Mouse (Mus musculus) kidney, postnatal 0 days (tissue): Measurements from ENCODE around the gene Cyth1. TPM values are rescaled to one million over a fixed set of nuclear protein-coding genes. Genes with fewer than 3 reads are reported as not detected.

Experiments used
- ATAC-seq: fragments of 200-750 bp; cut with Nextera tagmentation; replicated peaks from 2 replicates; pipeline ENCODE4 v1.8.0; 2017; ENCODE audit warnings: low read depth, moderate number of reproducible peaks, moderate TSS enrichment, moderate library complexity; ENCODE audit not compliant: low FRiP score
- DNase-seq: peaks from one replicate; pipeline ENCODE4 v3.0.0-alpha.2; 2016; ENCODE audit warnings: low spot score
- H3K27ac ChIP-seq: fragments of 300-500 bp; sonication (generic); 2 replicates; pipeline ENCODE4 v1.5.1; 2014; ENCODE audit warnings: mild to moderate bottlenecking
- H3K27me3 ChIP-seq: fragments of 300-500 bp; sonication (generic); 2 replicates; pipeline ENCODE4 v1.6.1; 2014; ENCODE audit warnings: low read length, mixed read lengths; ENCODE audit not compliant: insufficient read depth
- H3K36me3 ChIP-seq: fragments of 300-500 bp; sonication (generic); 2 replicates; pipeline ENCODE4 v1.6.1; 2014; ENCODE audit warnings: low read length, mixed read lengths; ENCODE audit not compliant: insufficient read depth
- H3K4me1 ChIP-seq: fragments of 300-500 bp; sonication (generic); replicated peaks from 2 replicates; pipeline ENCODE4 v1.6.1; 2014; ENCODE audit warnings: antibody characterized with exemption, low read length, mixed read lengths; ENCODE audit not compliant: insufficient read depth
- H3K4me2 ChIP-seq: fragments of 300-500 bp; sonication (generic); 2 replicates; pipeline ENCODE4 v1.6.1; 2014; ENCODE audit warnings: mild to moderate bottlenecking, low read length, moderate library complexity, mixed read lengths
- H3K4me3 ChIP-seq: fragments of 300-500 bp; sonication (generic); replicated peaks from 2 replicates; pipeline ENCODE4 v1.5.1; 2014; ENCODE audit warnings: low read depth, low read length
- H3K9ac ChIP-seq: fragments of 300-500 bp; sonication (generic); 2 replicates; pipeline ENCODE4 v1.6.1; 2014; ENCODE audit warnings: low read depth, low read length
- H3K9me3 ChIP-seq: fragments of 300-500 bp; sonication (generic); replicated peaks from 2 replicates; pipeline ENCODE4 v1.6.1; 2016; ENCODE audit warnings: low read length, inconsistent platforms, mixed read lengths
- CTCF ChIP-seq: IDR thresholded peaks from 2 replicates; pipeline ENCODE4 v1.5.1; 2016; ENCODE audit warnings: antibody characterized with exemption, low read depth, mild to moderate bottlenecking, moderate library complexity
- WGBS: fragments of 180-500 bp; shearing (Covaris S2); extraction: QIAGEN DNeasy Blood & Tissue Kit; methylation state at CpG from one replicate; pipeline ENCODE4 v1.1.7; 2014; 5-methylcytosine and 5-hydroxymethylcytosine counted together
- polyA plus RNA-seq: library from polyadenylated mRNA; unstranded; fragments of >200 nt; fragmentation: Nextera tagmentation; extraction: Ambion mirVana; gene quantifications from 2 replicates; pipeline ENCODE4 v1.2.1, GENCODE M21; 2015

The Cyth1 gene
- polyA plus RNA-seq, 1 experiment from 2014 or later: 17.3 TPM

GRCm38 (mm10) chr11:118178236-118178635 lies 70.2 kb downstream of the Cyth1 start:
- Histone ChIP-seq H3K27ac (no peak overlapping the region), H3K4me2 (no peak overlapping the region), H3K27me3 (no peaks in the 10 kb centered on the region), H3K36me3 (peaks cover 55% of the 10 kb centered on the region), H3K9me3 (no peaks in the 10 kb centered on the region), H3K4me3 (no peak overlapping the region), H3K4me1 (no peaks in the 10 kb centered on the region), H3K9ac (no peak overlapping the region)
- no peak for TF ChIP-seq CTCF
- ATAC-seq (no peak), DNase-seq (no peak)
- 94% methylated on average over 5 of the region's 5 CpGs for WGBS

- DNase-seq (no peak), ATAC-seq (no peak)
- WGBS: 81% methylated on average over 7 of the region's 7 CpGs
- H3K9ac ChIP-seq: no peak overlapping the region
- TF ChIP-seq CTCF: no peak
- H3K4me2 ChIP-seq: no peak overlapping the region
- peaks cover 43% of the 10 kb centered on the region for H3K36me3 ChIP-seq
- H3K4me1 ChIP-seq: no peaks in the 10 kb centered on the region
- H3K27me3 ChIP-seq: no peaks in the 10 kb centered on the region
- H3K27ac ChIP-seq: no peak overlapping the region
- H3K9me3 ChIP-seq: no peaks in the 10 kb centered on the region
- H3K4me3 ChIP-seq: no peak overlapping the region
Measured at GRCm38 (mm10) chr11:118174752-118175151, 73.6 kb downstream of the Cyth1 start.

GRCm38 (mm10) chr11:118172768-118173167 lies 75.6 kb downstream of the Cyth1 start:
- Histone ChIP-seq H3K4me1 (no peaks in the 10 kb centered on the region), H3K9me3 (no peaks in the 10 kb centered on the region), H3K27me3 (no peaks in the 10 kb centered on the region), H3K36me3 (peaks cover 42% of the 10 kb centered on the region), H3K27ac (no peak overlapping the region), H3K4me2 (no peak overlapping the region), H3K4me3 (no peak overlapping the region), H3K9ac (no peak overlapping the region)
- WGBS: 81% methylated on average over 5 of the region's 5 CpGs
- DNase-seq: no peak
- no peak for ATAC-seq
- TF ChIP-seq CTCF: no peak

- Histone ChIP-seq H3K4me1 (peaks cover 3% of the 10 kb centered on the region; the same call in 1 of the 2 replicates), H3K4me2 (no peak overlapping the region), H3K27me3 (no peaks in the 10 kb centered on the region), H3K27ac (no peak overlapping the region), H3K9ac (no peak overlapping the region), H3K36me3 (peaks cover 48% of the 10 kb centered on the region), H3K9me3 (no peaks in the 10 kb centered on the region), H3K4me3 (no peak overlapping the region)
- ATAC-seq: no peak
- DNase-seq: no peak
- WGBS: 91% methylated on average over 5 of the region's 5 CpGs
- no peak for TF ChIP-seq CTCF
Measured at GRCm38 (mm10) chr11:118170333-118170732, 78.1 kb downstream of the Cyth1 start.

GRCm38 (mm10) chr11:118168714-118169113 lies 79.7 kb downstream of the Cyth1 start:
- no peak overlapping the region for H3K9ac ChIP-seq
- no peak overlapping the region for H3K4me2 ChIP-seq
- H3K27me3 ChIP-seq: no peaks in the 10 kb centered on the region
- TF ChIP-seq CTCF: no peak
- H3K4me1 ChIP-seq: peaks cover 7% of the 10 kb centered on the region; the same call in 1 of the 2 replicates
- H3K9me3 ChIP-seq: no peaks in the 10 kb centered on the region
- 74% methylated on average over 9 of the region's 9 CpGs for WGBS
- H3K36me3 ChIP-seq: peaks cover 51% of the 10 kb centered on the region
- ATAC-seq (no peak), DNase-seq (no peak)
- no peak overlapping the region for H3K4me3 ChIP-seq
- no peak overlapping the region for H3K27ac ChIP-seq

- no peaks in the 10 kb centered on the region for H3K27me3 ChIP-seq
- no peak overlapping the region for H3K4me3 ChIP-seq
- ATAC-seq (no peak), DNase-seq (no peak)
- no peak for TF ChIP-seq CTCF
- H3K4me1 ChIP-seq: peaks cover 7% of the 10 kb centered on the region; the same call in 1 of the 2 replicates
- no peak overlapping the region for H3K27ac ChIP-seq
- peaks cover 51% of the 10 kb centered on the region for H3K36me3 ChIP-seq
- H3K4me2 ChIP-seq: no peak overlapping the region
- no peaks in the 10 kb centered on the region for H3K9me3 ChIP-seq
- H3K9ac ChIP-seq: no peak overlapping the region
- 89% methylated on average over 5 of the region's 5 CpGs for WGBS
Measured at GRCm38 (mm10) chr11:118166626-118167025, 81.8 kb downstream of the Cyth1 start.

GRCm38 (mm10) chr11:118165681-118166080 lies 82.7 kb downstream of the Cyth1 start:
- H3K4me2 ChIP-seq: no peak overlapping the region
- H3K9me3 ChIP-seq: no peaks in the 10 kb centered on the region
- ATAC-seq (no peak), DNase-seq (peak; percentile 61)
- peaks cover 48% of the 10 kb centered on the region for H3K36me3 ChIP-seq
- TF ChIP-seq CTCF: peak; percentile 49
- H3K27ac ChIP-seq: 0 out of 2 replicates have a peak overlapping the region, but pooled peaks have one; percentile 36
- H3K4me3 ChIP-seq: no peak overlapping the region
- H3K9ac ChIP-seq: peak overlapping the region; percentile 50; the same call in 1 of the 2 replicates
- 49% methylated on average over 11 of the region's 11 CpGs for WGBS
- H3K4me1 ChIP-seq: peaks cover 7% of the 10 kb centered on the region; the same call in 1 of the 2 replicates
- H3K27me3 ChIP-seq: no peaks in the 10 kb centered on the region
